Mouse (Mus musculus): Measurements from ENCODE around the gene Arhgap27.
"Not testable (repeated sequence)": the region's sequence is repeated elsewhere in the genome, so short reads cannot be mapped to it uniquely, and the experiment has no call there.

Arhgap27 gene

GRCm38 (mm10) chr11:103294772-103295171 is 68.7 kb downstream of the Arhgap27 start:
- DNase-seq (ENCODE audit: low spot score) = no peak

- DNase-seq (ENCODE audit: low spot score) = no peak
These were observed 69.4 kb downstream of the Arhgap27 start for GRCm38 (mm10) chr11:103294066-103294465.

GRCm38 (mm10) chr11:103292890-103293287 is 70.6 kb downstream of the Arhgap27 start:
- no peak for DNase-seq (ENCODE audit: low spot score)

GRCm38 (mm10) chr11:103292152-103292889 is 71.2 kb downstream of the Arhgap27 start:
- no peak for DNase-seq (ENCODE audit: low spot score)

GRCm38 (mm10) chr11:103290841-103291240 is 72.7 kb downstream of the Arhgap27 start:
- DNase-seq (ENCODE audit: low spot score) = not testable (repeated sequence)

- DNase-seq (ENCODE audit: low spot score) = no peak
These were observed 75.1 kb downstream of the Arhgap27 start for GRCm38 (mm10) chr11:103288291-103288963.

- DNase-seq (ENCODE audit: low spot score) = no peak
These were observed 76.6 kb downstream of the Arhgap27 start for GRCm38 (mm10) chr11:103286910-103287309.

GRCm38 (mm10) chr11:103285951-103286350 is 77.5 kb downstream of the Arhgap27 start:
- no peak for DNase-seq (ENCODE audit: low spot score)

- DNase-seq (ENCODE audit: low spot score) = no peak
These were observed 78.2 kb downstream of the Arhgap27 start for GRCm38 (mm10) chr11:103285276-103285675.

GRCm38 (mm10) chr11:103281784-103282183 is 81.7 kb downstream of the Arhgap27 start:
- DNase-seq (ENCODE audit: low spot score) = no peak
